Mouse (Mus musculus) ES-E14 (cell line): ENCODE measurements around the gene Msx3.

Experiments
- CHD2 ChIP-seq: IDR thresholded peaks from 2 replicates; pipeline ENCODE4 v1.6.1; 2014; ENCODE audit warnings: mild to moderate bottlenecking, low read depth, low read length, inconsistent platforms
- HCFC1 ChIP-seq: IDR thresholded peaks from 2 replicates; pipeline ENCODE4 v1.6.1; 2012; ENCODE audit warnings: low read length, inconsistent platforms, borderline replicate concordance; ENCODE audit not compliant: insufficient read depth
- ZC3H11A ChIP-seq: IDR thresholded peaks from 2 replicates; pipeline ENCODE4 v1.6.1; 2012; ENCODE audit warnings: low read depth, mild to moderate bottlenecking, inconsistent platforms, low read length, borderline replicate concordance
- ZNF384 ChIP-seq: IDR thresholded peaks from 2 replicates; pipeline ENCODE4 v1.6.1; 2012; ENCODE audit warnings: low read depth, low read length, inconsistent platforms

GRCm38 (mm10) chr7:140001086-140001740, 47.7 kb downstream of the Msx3 start:
- TF ChIP-seq ZNF384 (no peak), HCFC1 (no peak), CHD2 (no peak), ZC3H11A (no peak)
